In genomic region chr15:100113343-100114275, GRCm38 (mm10) we compare ENCODE assay signal across 8 mouse cellular contexts.
DNase-seq lines count a peak whose midpoint lies in the region; ATAC-seq lines count a peak whose summit lies in the region.
"Had no signal": no experiment of that assay in that cellular context is flagged by ENCODE, and none has a peak within 500 bp of the region (broad histone marks: within the 10 kb centered on the region; RNA-seq: fewer than 3 reads in every experiment).

No protein-coding gene starts in this region.

- H3K4me2 ChIP-seq in kidney, embryonic 16.5 days (replicated peaks; ENCODE audit: low read depth, low read length) = no peak overlapping the region
- peak overlapping the region; percentile 24; the same call in 1 of the 2 replicates for H3K4me2 ChIP-seq in liver, embryonic 12.5 days
- H3K4me2 ChIP-seq in stomach, embryonic 14.5 days (replicated peaks; ENCODE audit: low read depth, low read length) = no peak overlapping the region

- H3K9ac ChIP-seq in kidney, embryonic 16.5 days (replicated peaks; ENCODE audit: low read length) = no peak overlapping the region
- H3K9ac ChIP-seq in liver, embryonic 12.5 days = no peak overlapping the region
- no peak overlapping the region for H3K9ac ChIP-seq in stomach, embryonic 14.5 days (replicated peaks; ENCODE audit: low read depth, low read length)

- H3K36me3 ChIP-seq in kidney, embryonic 16.5 days (ENCODE audit: insufficient read depth, low read length) = 0 out of 2 replicates have a peak, but pooled peaks cover 9% of the 10 kb centered on the region
- H3K36me3 ChIP-seq in liver, embryonic 12.5 days = peaks cover 9% of the 10 kb centered on the region
- no peaks in the 10 kb centered on the region; the same call in 1 of the 2 replicates for H3K36me3 ChIP-seq in stomach, embryonic 14.5 days (ENCODE audit: control insufficient read depth, insufficient read depth, low read length)

- ATAC-seq in kidney, embryonic 16.5 days (ENCODE audit: low FRiP score, low TSS enrichment) = peak; percentile 78
- ATAC-seq in liver, embryonic 12.5 days = peak; percentile 86
- ATAC-seq in stomach, embryonic 14.5 days (ENCODE audit: insufficient number of reproducible peaks, insufficient read depth, low FRiP score, low read depth) = no peak

- no peaks in the 10 kb centered on the region for H3K9me3 ChIP-seq in kidney, embryonic 16.5 days (ENCODE audit: low read length)
- H3K9me3 ChIP-seq in liver, embryonic 12.5 days (replicated peaks) = no peaks in the 10 kb centered on the region
- H3K9me3 ChIP-seq in stomach, embryonic 14.5 days (ENCODE audit: control insufficient read depth, low read depth, low read length) = no peaks in the 10 kb centered on the region

- H3K4me1 ChIP-seq in kidney, embryonic 16.5 days (ENCODE audit: insufficient read depth, low read length) = peaks cover 29% of the 10 kb centered on the region
- H3K4me1 ChIP-seq in liver, embryonic 12.5 days = peaks cover 31% of the 10 kb centered on the region
- peaks cover 18% of the 10 kb centered on the region for H3K4me1 ChIP-seq in stomach, embryonic 14.5 days (ENCODE audit: control insufficient read depth, insufficient read depth, low read length)

- intact Hi-C loops in left cerebral cortex, postnatal 4 days (cut with DNase I) = no loop called here

- WGBS in kidney, embryonic 16.5 days = 47% methylated on average over 10 of the region's 10 CpGs
- 44% methylated on average over 10 of the region's 10 CpGs for WGBS in liver, embryonic 12.5 days (ENCODE audit: insufficient replicate concordance)
- WGBS in stomach, embryonic 14.5 days = 52% methylated on average over 10 of the region's 10 CpGs

- no peaks in the 10 kb centered on the region for H3K27me3 ChIP-seq in kidney, embryonic 16.5 days (ENCODE audit: insufficient read depth, low read length)
- H3K27me3 ChIP-seq in liver, embryonic 12.5 days (replicated peaks) = no peaks in the 10 kb centered on the region
- H3K27me3 ChIP-seq in stomach, embryonic 14.5 days (ENCODE audit: control insufficient read depth, insufficient read depth, low read length) = no peaks in the 10 kb centered on the region

- H3K27ac ChIP-seq in kidney, embryonic 16.5 days (ENCODE audit: low read length) = peak overlapping the region; percentile 50; the same call in 1 of the 2 replicates
- no peak overlapping the region for H3K27ac ChIP-seq in liver, embryonic 12.5 days
- peak overlapping the region; percentile 11; the same call in 1 of the 2 replicates for H3K27ac ChIP-seq in stomach, embryonic 14.5 days (ENCODE audit: low read length)

- no peak overlapping the region for H3K4me3 ChIP-seq in kidney, embryonic 16.5 days (ENCODE audit: low read length)
- no peak overlapping the region for H3K4me3 ChIP-seq in liver, embryonic 12.5 days
- no peak overlapping the region for H3K4me3 ChIP-seq in stomach, embryonic 14.5 days (ENCODE audit: low read depth, low read length)

- DNase-seq in kidney, postnatal 25 days = no peak
- peak; percentile 38 for DNase-seq in embryo, embryonic 11.5 days (ENCODE audit: low read depth, low spot score)
- no peak for DNase-seq in cerebellum, postnatal 4 days (ENCODE audit: low spot score in 2 of 2)
- DNase-seq in left cerebral cortex, postnatal 4 days = no peak
- DNase-seq: kidney, adult 8-10 months had no signal
